Mouse (Mus musculus) testis, adult 2 months (tissue): ENCODE measurements around the gene Slc43a2.

Experiments used
- CTCF ChIP-seq: fragments of 200-500 bp; IDR thresholded peaks from 2 replicates; pipeline ENCODE4 v1.5.1; 2012; ENCODE audit warnings: low read depth, mild to moderate bottlenecking, inconsistent platforms, low read length, moderate library complexity; ENCODE audit not compliant: control insufficient read depth, insufficient read depth, insufficient replicate concordance
- POLR2A ChIP-seq: fragments of 200-500 bp; IDR thresholded peaks from 2 replicates; pipeline ENCODE4 v1.6.1; 2012; ENCODE audit warnings: low read depth, mild to moderate bottlenecking, inconsistent platforms, low read length, moderate library complexity; ENCODE audit not compliant: control insufficient read depth

DNA sequence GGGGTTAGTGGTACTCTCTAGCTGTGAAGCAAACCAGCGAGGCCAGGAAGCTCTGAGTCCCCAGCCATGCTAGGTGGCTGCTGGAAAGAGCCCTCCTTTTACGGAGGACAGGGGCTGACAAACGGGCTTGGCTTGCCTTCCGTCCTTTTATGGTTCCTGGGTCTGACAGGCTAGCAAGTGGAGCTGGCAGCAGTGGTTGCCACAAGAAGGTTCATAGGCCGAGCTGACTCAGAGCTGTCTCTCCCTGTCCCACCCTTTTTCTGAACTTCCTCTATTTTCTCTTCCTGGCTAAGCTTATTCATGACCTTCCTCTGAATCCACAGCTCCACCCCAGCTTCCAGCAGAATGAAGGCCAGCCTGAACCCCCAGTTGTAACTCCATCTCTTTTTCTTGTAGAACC is 61.1 kb downstream of the Slc43a2 start:
- TF ChIP-seq CTCF (no peak), POLR2A (no peak)
